Mouse (Mus musculus) liver, postnatal 0 days (tissue): Measurements from ENCODE around the gene Wrap53. TPM values are rescaled to one million over a fixed set of nuclear protein-coding genes. Genes with fewer than 3 reads are reported as not detected.
"Not testable (repeated sequence)": the region's sequence is repeated elsewhere in the genome, so short reads cannot be mapped to it uniquely, and the experiment has no call there.

ENCODE experiments used
- ATAC-seq: fragments of 200-750 bp; cut with Nextera tagmentation; 2 replicates; pipeline ENCODE4 v1.8.0; 2017; ENCODE audit warnings: mild to moderate bottlenecking, moderate library complexity
- DNase-seq: peaks from one replicate; pipeline ENCODE4 v3.0.0-alpha.2; 2016
- H3K27ac ChIP-seq: fragments of 300-500 bp; sonication (generic); 2 replicates; pipeline ENCODE4 v1.5.1; 2014; ENCODE audit warnings: antibody characterized with exemption, moderate library complexity, mild to moderate bottlenecking, low read depth
- H3K27me3 ChIP-seq: fragments of 300-500 bp; sonication (generic); 2 replicates; pipeline ENCODE4 v1.6.1; 2014; ENCODE audit warnings: low read length, control low read depth, mixed read lengths; ENCODE audit not compliant: insufficient read depth
- H3K36me3 ChIP-seq: fragments of 300-500 bp; sonication (generic); replicated peaks from 2 replicates; pipeline ENCODE4 v1.6.1; 2014; ENCODE audit warnings: mild to moderate bottlenecking, control low read depth, low read length, moderate library complexity, mixed read lengths; ENCODE audit not compliant: insufficient read depth
- H3K4me1 ChIP-seq: fragments of 300-500 bp; sonication (generic); 2 replicates; pipeline ENCODE4 v1.6.1; 2014; ENCODE audit warnings: antibody characterized with exemption, mild to moderate bottlenecking, control low read depth; ENCODE audit not compliant: insufficient read depth
- H3K4me2 ChIP-seq: fragments of 300-500 bp; sonication (generic); 2 replicates; pipeline ENCODE4 v1.6.1; 2014; ENCODE audit warnings: low read depth, mild to moderate bottlenecking, low read length, moderate library complexity, mixed read lengths
- H3K4me3 ChIP-seq: fragments of 300-500 bp; sonication (generic); 2 replicates; pipeline ENCODE4 v1.5.1; 2014; ENCODE audit warnings: low read depth, low read length
- H3K9ac ChIP-seq: fragments of 300-500 bp; sonication (generic); replicated peaks from 2 replicates; pipeline ENCODE4 v1.6.1; 2014; ENCODE audit warnings: mild to moderate bottlenecking, moderate library complexity
- H3K9me3 ChIP-seq: fragments of 300-500 bp; sonication (generic); 2 replicates; pipeline ENCODE4 v1.6.1; 2016; ENCODE audit warnings: mild to moderate bottlenecking, control low read depth, low read length, mixed read lengths
- CTCF ChIP-seq: sonication (generic); IDR thresholded peaks from 2 replicates; pipeline ENCODE4 v1.5.1; 2016; ENCODE audit warnings: antibody characterized with exemption, low read depth
- EP300 ChIP-seq: IDR thresholded peaks from 2 replicates; pipeline ENCODE4 v1.6.1; 2016; ENCODE audit warnings: antibody characterized with exemption, low read depth, mild to moderate bottlenecking
- WGBS: fragments of 180-500 bp; shearing (Covaris S2); extraction: QIAGEN DNeasy Blood & Tissue Kit; methylation state at CpG from one replicate; pipeline ENCODE4 v1.1.7; 2014; ENCODE audit not compliant: insufficient replicate concordance; 5-methylcytosine and 5-hydroxymethylcytosine counted together
- polyA plus RNA-seq: library from polyadenylated mRNA; unstranded; fragments of >200 nt; fragmentation: Nextera tagmentation; extraction: Ambion mirVana; gene quantifications from 2 replicates; pipeline ENCODE4 v1.2.1, GENCODE M21; 2015

Gene Wrap53
- 8.1 and 10.0 TPM in 2 replicates for polyA plus RNA-seq

- DNase-seq (peak; percentile 91), ATAC-seq (peak; percentile 58)
- H3K9ac ChIP-seq: peak within 1 kb of the TSS; percentile 90
- H3K9me3 ChIP-seq: no peaks in the 10 kb centered on the region
- peak within 1 kb of the TSS; percentile 91 for H3K4me2 ChIP-seq
- under 1% methylated on average over 13 of the region's 13 CpGs for WGBS
- TF ChIP-seq CTCF: no peak
- 0 out of 2 replicates have a peak, but pooled peaks have one; percentile 7 for TF ChIP-seq EP300
- H3K27me3 ChIP-seq: no peaks in the 10 kb centered on the region
- peaks cover 14% of the 10 kb centered on the region; the same call in 1 of the 2 replicates for H3K36me3 ChIP-seq
- H3K4me3 ChIP-seq: peak within 1 kb of the TSS; percentile 82
- peak within 1 kb of the TSS; percentile 98 for H3K27ac ChIP-seq
- peaks cover 33% of the 10 kb centered on the region for H3K4me1 ChIP-seq
Observed at GRCm38 (mm10) chr11:69580091-69580514, at the start of gene Wrap53, which contains the start of gene Trp53. Gene Wrap53, minus strand, starts transcription at chr11:69580255. Gene Trp53, plus strand, starts transcription at chr11:69580359.

GRCm38 (mm10) chr11:69629802-69630201, 49.7 kb upstream of the Wrap53 start:
- 60% methylated on average over 1 of the region's 1 CpGs for WGBS
- Histone ChIP-seq H3K4me2 (no peak overlapping the region), H3K36me3 (no peaks in the 10 kb centered on the region), H3K27ac (no peak overlapping the region), H3K9me3 (no peaks in the 10 kb centered on the region), H3K4me3 (no peak overlapping the region), H3K4me1 (peaks cover 8% of the 10 kb centered on the region), H3K27me3 (no peaks in the 10 kb centered on the region), H3K9ac (no peak overlapping the region)
- TF ChIP-seq CTCF: peak; percentile 84
- no peak for TF ChIP-seq EP300
- no peak for ATAC-seq
- no peak for DNase-seq

GRCm38 (mm10) chr11:69628286-69628685, 48.2 kb upstream of the Wrap53 start:
- DNase-seq: peak; percentile 87
- Histone ChIP-seq H3K9me3 (no peaks in the 10 kb centered on the region), H3K4me3 (no peak overlapping the region), H3K4me2 (no peak overlapping the region), H3K9ac (no peak overlapping the region), H3K4me1 (peaks cover 4% of the 10 kb centered on the region), H3K27ac (no peak overlapping the region), H3K36me3 (no peaks in the 10 kb centered on the region), H3K27me3 (no peaks in the 10 kb centered on the region)
- 36% methylated on average over 6 of the region's 6 CpGs for WGBS
- TF ChIP-seq EP300: no peak
- peak; percentile 99 for TF ChIP-seq CTCF
- no peak for ATAC-seq

GRCm38 (mm10) chr11:69624339-69624738, 44.3 kb upstream of the Wrap53 start:
- not testable (repeated sequence) for H3K4me2 ChIP-seq, H3K4me3 ChIP-seq, H3K27me3 ChIP-seq, ATAC-seq, H3K9ac ChIP-seq, H3K4me1 ChIP-seq, DNase-seq, H3K27ac ChIP-seq, H3K9me3 ChIP-seq, H3K36me3 ChIP-seq
- 74% methylated on average over 2 of the region's 2 CpGs for WGBS

GRCm38 (mm10) chr11:69623006-69623405, 43.0 kb upstream of the Wrap53 start:
- Histone ChIP-seq H3K36me3 (no peaks in the 10 kb centered on the region), H3K9me3 (no peaks in the 10 kb centered on the region), H3K27me3 (no peaks in the 10 kb centered on the region), H3K4me3 (no peak overlapping the region), H3K9ac (no peak overlapping the region), H3K27ac (no peak overlapping the region), H3K4me2 (peak overlapping the region; percentile 74), H3K4me1 (peaks cover 7% of the 10 kb centered on the region)
- no peak for ATAC-seq
- no peak for DNase-seq
- no peak for TF ChIP-seq EP300
- no peak for TF ChIP-seq CTCF
- WGBS: 71% methylated on average over 4 of the region's 4 CpGs

- no peaks in the 10 kb centered on the region for H3K27me3 ChIP-seq
- H3K4me3 ChIP-seq: peak overlapping the region; percentile 63
- H3K9ac ChIP-seq: peak overlapping the region; percentile 74
- H3K36me3 ChIP-seq: no peaks in the 10 kb centered on the region
- peak overlapping the region; percentile 75 for H3K27ac ChIP-seq
- H3K9me3 ChIP-seq: no peaks in the 10 kb centered on the region
- WGBS: 41% methylated on average over 6 of the region's 6 CpGs
- peak; percentile 15; the same call in 1 of the 2 replicates for ATAC-seq
- peak overlapping the region; percentile 74 for H3K4me2 ChIP-seq
- TF ChIP-seq CTCF: no peak
- no peak for TF ChIP-seq EP300
- peak; percentile 19 for DNase-seq
- H3K4me1 ChIP-seq: peaks cover 7% of the 10 kb centered on the region
Observed at GRCm38 (mm10) chr11:69622406-69622805, 42.4 kb upstream of the Wrap53 start.
